Mouse (Mus musculus) heart, embryonic 13.5 days (tissue): ENCODE data around the gene Il1rapl2. TPM values are rescaled to one million over a fixed set of nuclear protein-coding genes. Genes with fewer than 3 reads are reported as not detected.

Experiments
- ATAC-seq: fragments of 200-750 bp; cut with Nextera tagmentation; 2 replicates; pipeline ENCODE4 v1.8.0; 2017; ENCODE audit warnings: moderate TSS enrichment; ENCODE audit not compliant: insufficient number of reproducible peaks, low FRiP score, low TSS enrichment; ENCODE audit errors: extremely low read depth
- H3K27ac ChIP-seq: fragments of 300-500 bp; sonication (generic); replicated peaks from 2 replicates; pipeline ENCODE4 v1.5.1; 2015; ENCODE audit warnings: moderate library complexity, mild to moderate bottlenecking, inconsistent platforms
- H3K27me3 ChIP-seq: fragments of 300-500 bp; sonication (generic); replicated peaks from 2 replicates; pipeline ENCODE4 v1.6.1; 2015; ENCODE audit warnings: mild to moderate bottlenecking, inconsistent platforms
- H3K36me3 ChIP-seq: fragments of 300-500 bp; sonication (generic); 2 replicates; pipeline ENCODE4 v1.6.1; 2015; ENCODE audit warnings: mild to moderate bottlenecking, inconsistent platforms
- H3K4me1 ChIP-seq: fragments of 300-500 bp; sonication (generic); 2 replicates; pipeline ENCODE4 v1.6.1; 2015; ENCODE audit warnings: inconsistent platforms
- H3K4me2 ChIP-seq: fragments of 300-500 bp; sonication (generic); 2 replicates; pipeline ENCODE4 v1.6.1; 2015; ENCODE audit warnings: inconsistent platforms, mild to moderate bottlenecking, moderate library complexity
- H3K4me3 ChIP-seq: fragments of 300-500 bp; sonication (generic); 2 replicates; pipeline ENCODE4 v1.5.1; 2015; ENCODE audit warnings: moderate library complexity, mild to moderate bottlenecking, inconsistent platforms
- H3K9ac ChIP-seq: fragments of 300-500 bp; sonication (generic); 2 replicates; pipeline ENCODE4 v1.6.1; 2015; ENCODE audit warnings: inconsistent platforms, mild to moderate bottlenecking, moderate library complexity
- H3K9me3 ChIP-seq: fragments of 300-500 bp; sonication (generic); 2 replicates; pipeline ENCODE4 v1.6.1; 2016; ENCODE audit warnings: inconsistent platforms
- WGBS: fragments of 180-500 bp; shearing (Covaris S2); methylation state at CpG from one replicate; pipeline ENCODE4 v1.1.7; 2015; ENCODE audit warnings: mixed read lengths; 5-methylcytosine and 5-hydroxymethylcytosine counted together
- polyA plus RNA-seq: library from polyadenylated mRNA; unstranded; fragments of >200 nt; fragmentation: Nextera tagmentation; extraction: Ambion mirVana; gene quantifications from 2 replicates; pipeline ENCODE4 v1.2.1, GENCODE M21; 2015

Il1rapl2 gene
- polyA plus RNA-seq = not detected in 2 replicates

DNA sequence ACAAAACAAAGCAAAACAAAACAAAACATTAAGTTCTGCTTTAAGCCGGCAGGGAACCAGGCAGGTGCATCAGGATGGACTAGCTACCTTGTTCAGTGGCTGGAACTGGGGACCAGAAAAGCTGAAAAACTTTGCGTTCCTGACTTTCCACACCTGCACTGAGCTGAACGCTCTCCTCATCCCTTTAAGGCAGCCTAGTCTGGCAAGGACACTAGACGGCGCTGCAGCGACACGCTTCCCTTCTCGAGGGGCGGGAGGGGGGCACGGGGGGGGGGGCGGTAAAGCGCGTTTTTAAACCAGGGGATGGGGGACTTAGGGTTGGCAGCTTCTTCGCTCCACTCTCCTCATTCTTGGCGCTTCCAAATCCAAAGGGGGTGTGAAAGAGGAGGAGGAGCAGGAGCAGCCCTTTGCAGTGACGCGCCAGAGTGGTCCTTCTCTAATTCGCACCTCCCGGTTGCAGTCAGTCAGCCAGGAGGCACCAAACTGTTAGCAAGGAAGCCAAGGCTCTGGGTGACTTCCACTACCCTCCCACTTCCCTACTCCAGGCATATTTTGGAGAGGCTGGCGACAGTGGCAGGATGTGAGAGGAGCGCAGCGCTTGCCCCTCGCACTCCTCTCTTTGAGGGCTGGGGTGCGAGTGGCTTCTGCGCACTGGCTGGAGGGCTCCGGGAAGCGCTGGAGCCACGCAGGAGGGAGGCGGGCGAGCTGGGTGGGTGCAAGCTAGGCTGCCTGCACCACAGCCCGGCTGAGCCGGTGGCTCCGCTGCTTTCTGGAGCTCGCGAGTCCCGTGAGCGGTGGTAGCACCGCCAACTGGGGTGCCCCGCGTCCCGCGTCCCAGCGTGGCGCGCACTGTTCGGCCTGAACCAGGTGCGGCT lies at the start of gene Il1rapl2:
TSS of gene Il1rapl2 (plus strand) at position 288 of the 875 bp plus-strand sequence.
- WGBS = 5% methylated on average over 45 of the region's 47 CpGs
- H3K4me3 ChIP-seq = peak within 1 kb of the TSS; percentile 48
- peak within 1 kb of the TSS; percentile 81 for H3K4me2 ChIP-seq
- no peaks in the 10 kb centered on the region for H3K36me3 ChIP-seq
- no peaks in the 10 kb centered on the region for H3K9me3 ChIP-seq
- 0 out of 2 replicates have a peak within 1 kb of the TSS, but pooled peaks have one; percentile 47 for H3K9ac ChIP-seq
- H3K27me3 ChIP-seq = peaks cover 50% of the 10 kb centered on the region
- no peaks in the 10 kb centered on the region for H3K4me1 ChIP-seq
- no peak for ATAC-seq
- H3K27ac ChIP-seq = no peak within 1 kb of the TSS

DNA sequence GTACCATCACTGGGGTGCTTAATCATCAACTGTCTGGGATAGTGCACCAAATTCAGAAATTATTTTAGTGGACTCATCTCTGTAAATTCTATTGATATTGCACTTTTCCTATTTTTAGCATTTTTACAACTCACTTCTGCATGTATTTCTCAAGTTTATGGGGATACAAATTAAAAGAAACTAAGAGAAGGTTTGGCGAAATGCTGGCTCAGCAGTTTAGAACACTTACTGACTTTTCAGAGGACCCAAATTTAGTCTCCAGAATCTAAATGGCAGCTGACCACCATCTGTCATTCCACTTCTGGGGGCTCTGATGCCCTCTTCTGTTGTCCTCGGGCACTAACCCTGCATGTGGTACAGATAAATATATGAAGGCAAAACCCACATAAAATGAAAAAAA lies 22.1 kb upstream of the Il1rapl2 start:
- Histone ChIP-seq H3K9me3 (no peaks in the 10 kb centered on the region), H3K4me1 (no peaks in the 10 kb centered on the region), H3K4me3 (no peak overlapping the region), H3K4me2 (no peak overlapping the region), H3K27me3 (no peaks in the 10 kb centered on the region), H3K36me3 (no peaks in the 10 kb centered on the region), H3K27ac (no peak overlapping the region), H3K9ac (no peak overlapping the region)
- WGBS = 64% methylated on average over 2 of the region's 2 CpGs
- ATAC-seq = no peak

DNA sequence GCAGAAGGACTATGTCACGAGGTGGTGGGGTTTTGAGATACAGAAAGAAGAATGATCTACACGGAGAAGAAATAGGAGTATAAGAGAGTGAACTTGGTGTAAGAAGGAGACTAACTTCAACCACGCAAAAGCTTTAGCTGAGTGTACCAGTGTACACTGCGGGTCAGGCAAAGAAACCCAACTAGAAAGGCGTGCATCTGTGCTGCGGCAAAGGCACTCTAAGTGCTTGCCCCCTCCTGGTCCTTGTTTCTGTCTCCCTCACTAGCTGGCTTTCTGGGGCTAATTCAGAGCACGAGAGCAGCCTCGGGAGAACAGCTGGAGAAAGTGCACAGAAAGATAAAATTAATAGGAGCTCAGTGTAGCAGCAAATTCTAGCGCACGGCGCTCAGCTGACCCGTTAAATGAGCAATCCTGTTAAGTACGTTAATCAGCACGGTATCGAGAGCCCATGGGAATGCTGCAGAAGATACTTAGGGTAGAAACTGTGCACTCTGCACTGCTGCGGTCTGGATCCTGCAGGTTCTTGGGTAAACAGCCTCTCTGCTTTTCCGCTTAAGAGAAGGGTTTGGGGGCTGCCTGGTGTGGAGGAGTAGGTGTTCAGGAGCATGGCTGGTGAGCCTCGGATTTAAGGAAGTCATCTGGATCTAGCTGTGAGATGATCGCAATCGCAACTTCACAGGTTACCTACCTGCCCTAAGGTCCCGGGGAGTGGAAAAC lies 778 bp upstream of the Il1rapl2 start:
- 23% methylated on average over 21 of the region's 21 CpGs for WGBS
- no peaks in the 10 kb centered on the region for H3K4me1 ChIP-seq
- peak overlapping the region; percentile 81 for H3K4me2 ChIP-seq
- ATAC-seq = no peak
- no peaks in the 10 kb centered on the region for H3K36me3 ChIP-seq
- H3K9ac ChIP-seq = 0 out of 2 replicates have a peak overlapping the region, but pooled peaks have one; percentile 37
- H3K27ac ChIP-seq = no peak overlapping the region
- peak overlapping the region; percentile 48 for H3K4me3 ChIP-seq
- peaks cover 50% of the 10 kb centered on the region for H3K27me3 ChIP-seq
- no peaks in the 10 kb centered on the region for H3K9me3 ChIP-seq

GRCm38 (mm10) chrX:137582656-137583055 lies 12.2 kb downstream of the Il1rapl2 start:
- no peaks in the 10 kb centered on the region for H3K9me3 ChIP-seq
- H3K27me3 ChIP-seq = no peaks in the 10 kb centered on the region
- no peak overlapping the region for H3K27ac ChIP-seq
- H3K4me1 ChIP-seq = no peaks in the 10 kb centered on the region
- no peak overlapping the region for H3K4me2 ChIP-seq
- no peak for ATAC-seq
- WGBS = 39% methylated on average over 1 of the region's 1 CpGs
- H3K4me3 ChIP-seq = no peak overlapping the region
- H3K9ac ChIP-seq = no peak overlapping the region
- no peaks in the 10 kb centered on the region for H3K36me3 ChIP-seq

DNA sequence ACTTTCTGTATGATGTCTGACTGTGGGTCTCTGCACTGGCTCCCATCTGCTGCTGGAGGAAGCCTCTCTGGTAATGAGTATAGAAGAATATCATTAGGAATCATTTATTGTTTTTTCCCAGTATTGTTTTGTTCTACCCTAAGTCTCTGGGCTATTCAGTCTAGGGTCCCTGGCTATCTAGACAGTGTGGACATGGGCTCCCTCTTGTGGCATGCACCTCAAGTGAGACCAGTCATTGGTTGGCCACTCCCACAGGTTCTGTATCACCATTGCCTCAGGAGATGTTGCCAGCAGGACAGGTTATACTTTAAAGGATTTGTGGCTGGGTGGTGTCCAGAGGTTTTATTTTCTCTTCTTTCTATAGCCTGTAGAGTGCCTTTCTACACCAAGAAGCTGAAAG lies 50.3 kb downstream of the Il1rapl2 start:
- H3K27me3 ChIP-seq = no peaks in the 10 kb centered on the region
- no peak overlapping the region for H3K27ac ChIP-seq
- no peak overlapping the region for H3K4me2 ChIP-seq
- H3K36me3 ChIP-seq = no peaks in the 10 kb centered on the region
- H3K4me3 ChIP-seq = no peak overlapping the region
- no peak overlapping the region for H3K9ac ChIP-seq
- no peaks in the 10 kb centered on the region for H3K9me3 ChIP-seq
- no peaks in the 10 kb centered on the region for H3K4me1 ChIP-seq
- ATAC-seq = no peak

DNA sequence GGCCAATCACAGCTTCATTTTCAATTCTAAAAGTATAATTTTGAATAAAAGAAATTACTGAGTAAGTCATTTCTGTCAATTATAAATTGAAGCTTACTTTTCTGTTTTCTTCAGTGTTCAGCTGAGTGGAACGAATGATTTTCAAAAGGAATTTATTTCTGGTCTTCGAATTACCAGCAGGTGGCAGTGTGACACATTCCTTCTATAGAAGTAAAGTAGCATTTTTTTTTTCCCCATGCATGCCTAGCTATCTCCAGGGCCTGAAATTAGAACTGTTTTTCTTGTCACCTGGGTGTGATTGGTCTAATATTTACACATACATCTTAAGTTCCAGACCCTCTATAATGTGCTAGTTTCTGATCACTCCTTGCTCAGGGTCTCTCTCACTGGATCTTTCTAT lies 96.6 kb downstream of the Il1rapl2 start:
- no peak overlapping the region for H3K4me2 ChIP-seq
- 15% methylated on average over 2 of the region's 2 CpGs for WGBS

DNA sequence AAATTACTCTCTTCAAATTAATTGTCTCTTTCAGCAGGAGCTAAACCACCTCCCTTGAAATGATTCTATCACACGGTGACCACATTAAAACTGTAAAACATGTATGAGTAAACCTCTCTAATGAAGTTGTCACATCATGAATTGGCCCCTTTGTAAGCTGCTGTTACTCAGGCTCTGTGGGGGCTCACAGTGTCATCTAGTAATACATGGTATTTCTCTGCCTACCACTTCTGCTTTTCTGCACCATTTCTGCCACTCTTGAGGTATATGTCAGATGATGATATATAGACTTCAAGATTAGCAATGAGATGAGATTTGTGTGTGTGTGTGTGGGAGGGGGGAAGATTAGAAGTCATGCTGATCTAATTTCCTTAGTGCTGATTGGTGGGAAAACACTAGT lies 117.6 kb downstream of the Il1rapl2 start:
- Histone ChIP-seq H3K27ac (no peak overlapping the region), H3K4me2 (no peak overlapping the region), H3K4me3 (no peak overlapping the region), H3K9ac (no peak overlapping the region), H3K36me3 (no peaks in the 10 kb centered on the region), H3K27me3 (no peaks in the 10 kb centered on the region), H3K4me1 (no peaks in the 10 kb centered on the region), H3K9me3 (no peaks in the 10 kb centered on the region)
- 73% methylated on average over 1 of the region's 1 CpGs for WGBS
- ATAC-seq = no peak

More for the DNA sequence above, 96.6 kb downstream of the Il1rapl2 start:
- H3K27me3 ChIP-seq = no peaks in the 10 kb centered on the region
- H3K9me3 ChIP-seq = no peaks in the 10 kb centered on the region
- ATAC-seq = no peak
- no peaks in the 10 kb centered on the region for H3K4me1 ChIP-seq
- H3K27ac ChIP-seq = no peak overlapping the region
- H3K9ac ChIP-seq = no peak overlapping the region
- no peak overlapping the region for H3K4me3 ChIP-seq
- no peaks in the 10 kb centered on the region for H3K36me3 ChIP-seq

DNA sequence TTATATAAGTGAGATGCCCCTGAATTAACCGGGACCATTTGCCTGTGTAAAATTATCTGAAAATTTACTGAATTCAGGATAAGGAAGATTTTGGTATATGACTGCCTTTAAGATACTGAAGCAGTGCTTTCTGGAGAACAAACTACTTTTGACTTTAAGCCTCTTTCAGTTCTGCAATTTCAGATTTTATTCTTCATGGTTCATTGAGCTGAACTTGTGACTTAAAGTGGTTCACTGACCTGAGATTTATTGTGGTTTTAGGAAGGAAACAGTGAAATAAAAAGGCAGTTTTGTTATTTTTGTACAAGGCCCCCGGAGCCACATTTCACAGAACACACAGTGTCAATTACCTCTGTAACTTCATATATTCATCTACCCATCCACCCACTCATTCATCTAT lies 129.6 kb downstream of the Il1rapl2 start:
- H3K36me3 ChIP-seq = no peaks in the 10 kb centered on the region
- 64% methylated on average over 2 of the region's 2 CpGs for WGBS
- ATAC-seq = no peak
- no peaks in the 10 kb centered on the region for H3K9me3 ChIP-seq
- no peak overlapping the region for H3K4me2 ChIP-seq
- H3K9ac ChIP-seq = no peak overlapping the region
- no peak overlapping the region for H3K27ac ChIP-seq
- no peaks in the 10 kb centered on the region for H3K4me1 ChIP-seq
- H3K27me3 ChIP-seq = no peaks in the 10 kb centered on the region
- no peak overlapping the region for H3K4me3 ChIP-seq

- H3K9ac ChIP-seq = no peak overlapping the region
- H3K36me3 ChIP-seq = no peaks in the 10 kb centered on the region
- WGBS = 87% methylated on average over 3 of the region's 3 CpGs
- no peak for ATAC-seq
- no peaks in the 10 kb centered on the region for H3K27me3 ChIP-seq
- no peak overlapping the region for H3K27ac ChIP-seq
- no peak overlapping the region for H3K4me2 ChIP-seq
- no peaks in the 10 kb centered on the region for H3K4me1 ChIP-seq
- H3K4me3 ChIP-seq = no peak overlapping the region
- H3K9me3 ChIP-seq = no peaks in the 10 kb centered on the region
Measured at GRCm38 (mm10) chrX:137755537-137755936, 185.1 kb downstream of the Il1rapl2 start.

DNA sequence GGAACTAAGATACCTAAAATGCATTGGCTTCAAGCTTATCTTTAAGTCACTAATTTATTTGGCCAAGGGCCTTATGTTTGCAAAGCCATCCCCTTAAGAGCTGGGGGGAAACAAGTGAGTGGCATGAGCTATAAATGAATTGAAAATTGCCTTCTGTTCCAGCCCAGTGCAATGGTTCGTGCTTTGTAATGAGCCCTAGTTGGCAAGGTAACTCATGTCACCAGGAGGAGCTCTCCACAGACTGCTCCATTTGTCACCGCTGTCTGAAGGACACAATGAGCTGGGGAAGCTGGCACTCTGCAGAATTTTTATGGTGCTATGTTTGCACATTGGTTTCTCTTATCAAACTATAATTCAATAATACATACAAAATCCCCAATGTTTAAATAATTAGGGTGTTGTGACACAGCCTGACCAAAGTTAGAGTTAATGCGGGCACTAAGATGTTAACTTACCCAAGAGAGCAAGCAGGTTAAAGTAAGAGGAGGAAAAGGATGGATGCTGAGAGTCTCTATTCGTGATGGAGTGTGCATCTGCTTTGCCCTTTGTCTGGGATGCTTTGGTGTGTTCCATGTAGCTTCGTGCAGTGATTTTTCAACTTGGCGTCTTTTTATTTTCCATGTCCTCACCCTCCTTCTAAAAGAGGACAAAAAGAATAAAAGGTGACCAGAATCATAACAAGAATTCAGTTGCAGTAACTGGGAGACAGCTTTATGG lies 235.2 kb downstream of the Il1rapl2 start:
- no peak overlapping the region for H3K4me2 ChIP-seq
- H3K9ac ChIP-seq = no peak overlapping the region
- 64% methylated on average over 6 of the region's 6 CpGs for WGBS
- H3K4me1 ChIP-seq = no peaks in the 10 kb centered on the region
- no peak overlapping the region for H3K4me3 ChIP-seq
- H3K27me3 ChIP-seq = no peaks in the 10 kb centered on the region
- no peak for ATAC-seq
- no peak overlapping the region for H3K27ac ChIP-seq
- H3K36me3 ChIP-seq = no peaks in the 10 kb centered on the region
- H3K9me3 ChIP-seq = no peaks in the 10 kb centered on the region
